Mouse (Mus musculus) lung, embryonic 14.5 days (tissue): ENCODE results near the gene Pfkl. TPM values are rescaled to one million over a fixed set of nuclear protein-coding genes. Genes with fewer than 3 reads are reported as not detected.

Experiments used
- ATAC-seq: fragments of 200-750 bp; cut with Nextera tagmentation; 2 replicates; pipeline ENCODE4 v1.8.0; 2017; ENCODE audit warnings: mild to moderate bottlenecking, moderate TSS enrichment, moderate library complexity; ENCODE audit not compliant: insufficient read depth
- DNase-seq: peaks from one replicate; pipeline ENCODE4 v3.0.0-alpha.2; 2015
- H3K27ac ChIP-seq: fragments of 300-500 bp; sonication (generic); 2 replicates; pipeline ENCODE4 v1.5.1; 2014; ENCODE audit warnings: low read depth, mild to moderate bottlenecking, moderate library complexity
- H3K27me3 ChIP-seq: fragments of 300-500 bp; sonication (generic); 2 replicates; pipeline ENCODE4 v1.6.1; 2014; ENCODE audit warnings: low read length, control low read depth; ENCODE audit not compliant: insufficient read depth
- H3K36me3 ChIP-seq: fragments of 300-500 bp; sonication (generic); 2 replicates; pipeline ENCODE4 v1.6.1; 2014; ENCODE audit warnings: control low read depth; ENCODE audit not compliant: insufficient read depth
- H3K4me1 ChIP-seq: fragments of 300-500 bp; sonication (generic); 2 replicates; pipeline ENCODE4 v1.6.1; 2014; ENCODE audit warnings: antibody characterized with exemption, control low read depth; ENCODE audit not compliant: insufficient read depth
- H3K4me2 ChIP-seq: fragments of 300-500 bp; sonication (generic); 2 replicates; pipeline ENCODE4 v1.6.1; 2014; ENCODE audit warnings: mild to moderate bottlenecking
- H3K4me3 ChIP-seq: fragments of 300-500 bp; sonication (generic); 2 replicates; pipeline ENCODE4 v1.5.1; 2014; ENCODE audit warnings: low read depth, low read length
- H3K9ac ChIP-seq: fragments of 300-500 bp; sonication (generic); 2 replicates; pipeline ENCODE4 v1.6.1; 2014
- H3K9me3 ChIP-seq: fragments of 300-500 bp; sonication (generic); 2 replicates; pipeline ENCODE4 v1.6.1; 2016; ENCODE audit warnings: low read depth, low read length, control low read depth
- CTCF ChIP-seq: IDR thresholded peaks from 2 replicates; pipeline ENCODE4 v1.5.1; 2016; ENCODE audit warnings: antibody characterized with exemption, low read depth
- WGBS: fragments of 180-500 bp; shearing (Covaris S2); extraction: QIAGEN DNeasy Blood & Tissue Kit; methylation state at CpG from one replicate; pipeline ENCODE4 v1.1.7; 2014; 5-methylcytosine and 5-hydroxymethylcytosine counted together
- polyA plus RNA-seq: library from polyadenylated mRNA; unstranded; fragments of >200 nt; fragmentation: Nextera tagmentation; extraction: Ambion mirVana; gene quantifications from 2 replicates; pipeline ENCODE4 v1.2.1, GENCODE M21; 2014

Pfkl gene
- polyA plus RNA-seq, 1 experiment from 2014 or later, result 160 TPM

DNA sequence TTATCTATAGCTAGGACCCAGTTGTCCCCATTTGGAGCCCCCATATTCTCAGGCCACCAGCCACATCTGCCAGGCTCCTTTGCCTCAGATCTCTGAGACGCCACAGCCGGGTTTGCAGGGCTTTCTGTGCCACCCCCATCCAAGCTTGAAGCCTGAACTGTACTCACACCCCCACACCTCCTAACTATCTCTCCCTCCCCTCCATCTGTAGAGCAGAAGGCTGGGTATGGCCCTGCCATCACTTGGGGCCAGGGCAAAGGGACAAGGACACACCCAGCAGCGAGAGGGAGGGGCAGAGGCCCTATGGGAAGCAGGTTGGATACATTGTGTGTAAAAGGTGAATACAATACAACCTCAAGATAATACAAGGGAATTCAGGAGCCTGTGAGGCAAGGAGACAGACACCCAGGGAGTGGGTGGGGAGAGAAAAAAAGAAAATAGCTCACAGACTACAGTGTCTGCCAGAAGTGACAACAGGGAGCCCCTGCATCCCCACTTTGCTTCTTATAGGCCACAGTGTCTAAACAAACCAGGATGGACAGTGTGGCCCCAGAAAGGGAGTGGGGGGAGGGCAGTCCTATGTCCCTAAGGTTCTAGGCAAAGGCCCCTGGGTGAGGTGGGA is 5.3 kb downstream of the Pfkl start:
- ATAC-seq, result no peak
- H3K4me3 ChIP-seq, result no peak overlapping the region
- DNase-seq, result no peak
- H3K9ac ChIP-seq, result no peak overlapping the region
- peaks cover 55% of the 10 kb centered on the region for H3K36me3 ChIP-seq
- H3K27me3 ChIP-seq, result no peaks in the 10 kb centered on the region
- H3K4me1 ChIP-seq, result peaks cover 7% of the 10 kb centered on the region
- no peak for TF ChIP-seq CTCF
- WGBS, result 90% methylated on average over 3 of the region's 3 CpGs
- H3K4me2 ChIP-seq, result no peak overlapping the region
- no peaks in the 10 kb centered on the region for H3K9me3 ChIP-seq
- no peak overlapping the region for H3K27ac ChIP-seq

DNA sequence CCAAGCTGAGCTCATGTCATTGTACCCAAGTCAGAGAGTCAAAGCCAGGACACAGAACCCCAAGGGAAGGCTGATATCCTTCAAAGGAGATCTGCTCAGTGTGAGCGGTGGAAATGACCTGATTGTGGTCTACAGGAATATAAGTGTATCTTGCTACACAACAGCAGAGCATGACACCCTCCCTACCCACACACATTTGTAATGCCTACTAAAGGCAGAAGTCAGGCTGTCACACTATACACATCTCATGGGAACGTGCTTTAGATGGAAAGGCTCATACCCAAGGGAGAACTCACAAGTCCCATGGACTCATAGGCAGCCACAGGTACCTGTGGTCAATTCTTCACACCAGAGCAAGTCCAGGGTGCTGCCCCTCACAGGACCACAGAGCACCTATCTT is 7.6 kb downstream of the Pfkl start:
- no peak overlapping the region for H3K4me3 ChIP-seq
- H3K4me2 ChIP-seq, result no peak overlapping the region
- H3K4me1 ChIP-seq, result no peaks in the 10 kb centered on the region
- H3K27me3 ChIP-seq, result no peaks in the 10 kb centered on the region
- peaks cover 72% of the 10 kb centered on the region for H3K36me3 ChIP-seq
- 92% methylated on average over 2 of the region's 2 CpGs for WGBS
- TF ChIP-seq CTCF, result no peak
- H3K27ac ChIP-seq, result no peak overlapping the region
- no peak for ATAC-seq
- DNase-seq, result no peak
- H3K9me3 ChIP-seq, result no peaks in the 10 kb centered on the region
- H3K9ac ChIP-seq, result no peak overlapping the region

DNA sequence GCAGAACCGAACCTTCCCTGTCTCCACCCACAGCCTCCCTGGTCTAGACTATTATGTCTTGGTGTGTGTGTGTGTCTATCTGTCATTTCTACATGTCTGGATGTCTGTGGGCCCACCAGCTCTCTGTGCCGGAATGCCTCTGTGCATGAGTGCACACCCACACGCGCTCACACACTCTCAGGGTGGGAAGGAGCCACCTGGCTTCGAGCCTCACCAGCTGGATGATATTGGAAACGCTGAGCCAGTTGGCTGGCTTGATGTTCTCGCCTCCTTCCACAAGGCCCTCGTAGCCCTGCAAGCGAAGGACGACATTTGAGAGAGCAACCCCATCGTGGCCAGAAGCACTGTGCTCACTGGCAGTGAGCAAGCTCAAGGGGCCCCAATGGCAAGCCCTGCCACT is 8.1 kb downstream of the Pfkl start:
- no peak overlapping the region for H3K27ac ChIP-seq
- TF ChIP-seq CTCF, result no peak
- no peak for ATAC-seq
- no peak overlapping the region for H3K4me2 ChIP-seq
- no peaks in the 10 kb centered on the region for H3K4me1 ChIP-seq
- WGBS, result 76% methylated on average over 11 of the region's 11 CpGs
- H3K4me3 ChIP-seq, result no peak overlapping the region
- no peaks in the 10 kb centered on the region for H3K27me3 ChIP-seq
- H3K9me3 ChIP-seq, result no peaks in the 10 kb centered on the region
- H3K36me3 ChIP-seq, result peaks cover 78% of the 10 kb centered on the region
- no peak overlapping the region for H3K9ac ChIP-seq
- DNase-seq, result no peak

DNA sequence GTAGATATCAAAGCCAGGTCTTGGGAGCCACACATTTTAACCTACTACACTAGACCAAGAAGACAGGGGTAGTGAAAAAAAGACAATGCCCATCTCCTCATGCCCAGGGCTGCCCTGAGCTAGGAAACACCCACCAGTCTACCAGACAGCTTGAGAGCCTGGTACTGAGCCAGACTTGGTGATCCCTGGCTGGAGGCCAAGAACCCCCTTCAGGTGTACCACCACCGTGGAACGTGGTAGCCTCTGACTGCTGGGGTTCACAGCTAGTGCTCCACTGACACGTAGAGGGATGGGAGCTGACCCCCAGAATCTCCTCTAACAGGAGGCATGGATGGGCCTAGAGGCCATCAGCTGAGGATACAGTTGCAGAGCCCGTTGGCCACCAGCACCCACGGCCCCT is 9.7 kb downstream of the Pfkl start:
- no peak overlapping the region for H3K27ac ChIP-seq

DNA sequence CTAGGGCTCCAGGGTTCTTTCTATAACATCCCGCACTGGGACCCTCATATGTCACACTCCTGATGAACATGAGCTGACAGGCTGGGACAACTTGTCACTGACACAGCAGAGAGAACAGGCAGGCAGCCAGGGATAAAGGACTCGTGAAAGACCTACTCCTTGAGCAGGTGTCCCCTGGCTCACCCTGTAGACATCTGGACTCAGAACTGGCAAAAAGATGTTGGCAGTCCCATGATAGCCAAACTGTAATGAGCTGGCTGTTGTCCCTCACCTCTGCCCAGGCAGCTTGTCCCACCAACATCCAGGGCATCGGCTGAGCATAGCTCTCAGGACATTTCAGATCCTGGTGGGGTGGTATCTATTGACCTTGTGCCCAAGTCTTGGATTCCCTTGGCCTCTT is 14.2 kb downstream of the Pfkl start:
- H3K4me3 ChIP-seq, result no peak overlapping the region
- DNase-seq (no peak), ATAC-seq (no peak)
- no peak for TF ChIP-seq CTCF
- WGBS, result 84% methylated on average over 3 of the region's 3 CpGs
- no peak overlapping the region for H3K9ac ChIP-seq
- H3K9me3 ChIP-seq, result no peaks in the 10 kb centered on the region
- no peak overlapping the region for H3K4me2 ChIP-seq
- no peaks in the 10 kb centered on the region for H3K4me1 ChIP-seq
- H3K27me3 ChIP-seq, result no peaks in the 10 kb centered on the region
- H3K27ac ChIP-seq, result no peak overlapping the region
- H3K36me3 ChIP-seq, result peaks cover 96% of the 10 kb centered on the region

More for the DNA sequence above, 9.7 kb downstream of the Pfkl start:
- Histone ChIP-seq H3K9ac (no peak overlapping the region), H3K36me3 (peaks cover 91% of the 10 kb centered on the region), H3K4me1 (no peaks in the 10 kb centered on the region), H3K4me3 (no peak overlapping the region), H3K4me2 (no peak overlapping the region), H3K9me3 (no peaks in the 10 kb centered on the region), H3K27me3 (no peaks in the 10 kb centered on the region)
- ATAC-seq, result no peak
- WGBS, result 93% methylated on average over 5 of the region's 5 CpGs
- no peak for TF ChIP-seq CTCF
- no peak for DNase-seq

DNA sequence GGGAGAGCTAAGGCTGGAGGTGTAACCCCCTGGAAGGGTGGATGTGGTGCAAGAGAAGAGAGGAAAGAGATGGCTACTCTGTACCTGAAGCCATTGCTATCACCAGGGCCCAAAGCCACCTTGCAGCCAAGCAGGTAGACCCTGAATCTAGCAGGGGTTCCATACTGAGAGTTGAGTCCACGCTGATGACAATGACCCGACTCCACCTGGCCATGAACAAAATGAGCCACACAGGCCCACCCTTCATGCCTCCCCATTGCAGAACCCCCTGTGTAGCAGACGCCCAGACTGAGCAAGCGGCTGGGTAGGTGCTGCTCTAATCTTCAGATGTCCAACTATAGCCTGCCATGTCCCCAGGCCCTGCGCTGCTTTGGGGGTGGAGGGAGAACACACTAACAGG is 24.1 kb downstream of the Pfkl start:
- DNase-seq (no peak), ATAC-seq (no peak)
- H3K4me3 ChIP-seq, result no peak overlapping the region
- H3K4me2 ChIP-seq, result no peak overlapping the region
- no peaks in the 10 kb centered on the region for H3K4me1 ChIP-seq
- no peak overlapping the region for H3K9ac ChIP-seq
- no peaks in the 10 kb centered on the region for H3K9me3 ChIP-seq
- 74% methylated on average over 5 of the region's 5 CpGs for WGBS
- no peak for TF ChIP-seq CTCF
- no peak overlapping the region for H3K27ac ChIP-seq
- H3K36me3 ChIP-seq, result peaks cover 43% of the 10 kb centered on the region
- H3K27me3 ChIP-seq, result no peaks in the 10 kb centered on the region

DNA sequence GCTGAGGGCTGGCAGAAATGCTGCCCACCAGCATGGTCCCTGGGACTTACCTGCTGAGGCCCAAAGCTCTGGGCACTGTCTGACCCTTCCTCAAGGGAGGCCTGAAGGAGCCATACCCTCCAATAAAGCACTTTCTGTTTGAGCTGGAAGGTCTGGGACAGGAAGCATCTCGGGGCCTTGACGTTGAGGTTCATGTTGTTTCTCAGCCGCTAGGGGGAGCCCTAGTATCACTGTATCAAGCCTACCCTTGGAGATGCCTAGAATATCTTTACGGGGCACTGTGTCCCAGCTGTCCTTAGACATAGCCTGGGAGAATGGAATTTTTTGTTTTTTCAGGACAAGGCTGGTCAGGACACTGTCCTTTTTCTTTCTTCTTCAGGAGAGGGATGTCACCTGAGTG is 25.2 kb downstream of the Pfkl start:
- TF ChIP-seq CTCF, result peak; percentile 93
- no peak overlapping the region for H3K4me3 ChIP-seq
- no peak overlapping the region for H3K27ac ChIP-seq
- peaks cover 35% of the 10 kb centered on the region for H3K36me3 ChIP-seq
- peak; percentile 69 for ATAC-seq
- H3K9ac ChIP-seq, result no peak overlapping the region
- H3K4me2 ChIP-seq, result no peak overlapping the region
- no peaks in the 10 kb centered on the region for H3K9me3 ChIP-seq
- WGBS, result under 1% methylated on average over 4 of the region's 4 CpGs
- no peaks in the 10 kb centered on the region for H3K27me3 ChIP-seq
- DNase-seq, result peak; percentile 93
- no peaks in the 10 kb centered on the region for H3K4me1 ChIP-seq
